Mouse (Mus musculus): ENCODE results near the gene Gm20075. TPM values are rescaled to one million over a fixed set of nuclear protein-coding genes. Genes with fewer than 3 reads are reported as not detected.
"Not testable (repeated sequence)": the region's sequence is repeated elsewhere in the genome, so short reads cannot be mapped to it uniquely, and the experiment has no call there.

The Gm20075 gene
- 44.0 and 47.7 TPM in 2 replicates for polyA plus RNA-seq (2014; fragmentation: Nextera tagmentation; extraction: Ambion mirVana)

GRCm38 (mm10) chr13:96081276-96081675 lies at the start of gene Gm20075:
Gene Gm20075 (minus strand): TSS chr13:96081376.
- H3K9ac ChIP-seq (replicated peaks; ENCODE audit: low read length); ATAC-seq (replicated peaks; ENCODE audit: insufficient number of reproducible peaks, low FRiP score, low TSS enrichment, low read depth); H3K27me3 ChIP-seq (ENCODE audit: control insufficient read depth, insufficient read depth, low read length); H3K4me3 ChIP-seq (ENCODE audit: low read depth, low read length); H3K4me1 ChIP-seq (ENCODE audit: control insufficient read depth, insufficient read depth, low read length); H3K36me3 ChIP-seq (replicated peaks; ENCODE audit: control insufficient read depth, insufficient read depth, low read depth, low read length); H3K4me2 ChIP-seq (ENCODE audit: low read depth, low read length); H3K27ac ChIP-seq (replicated peaks; ENCODE audit: low read depth, low read length); H3K9me3 ChIP-seq (replicated peaks; ENCODE audit: control insufficient read depth, low read length); DNase-seq (ENCODE audit: low spot score): not testable (repeated sequence)
- WGBS, result 84% methylated on average over 3 of the region's 3 CpGs

GRCm38 (mm10) chr13:96129081-96129480 lies 47.9 kb upstream of the Gm20075 start:
- no peak for DNase-seq (ENCODE audit: low spot score)
- Histone ChIP-seq H3K27ac (replicated peaks; ENCODE audit: low read depth, low read length) (no peak overlapping the region), H3K4me1 (ENCODE audit: control insufficient read depth, insufficient read depth, low read length) (no peaks in the 10 kb centered on the region; the same call in 1 of the 2 replicates), H3K4me2 (ENCODE audit: low read depth, low read length) (no peak overlapping the region), H3K9me3 (replicated peaks; ENCODE audit: control insufficient read depth, low read length) (no peaks in the 10 kb centered on the region), H3K36me3 (replicated peaks; ENCODE audit: control insufficient read depth, insufficient read depth, low read depth, low read length) (no peaks in the 10 kb centered on the region), H3K9ac (replicated peaks; ENCODE audit: low read length) (no peak overlapping the region), H3K27me3 (ENCODE audit: control insufficient read depth, insufficient read depth, low read length) (peaks cover 37% of the 10 kb centered on the region), H3K4me3 (ENCODE audit: low read depth, low read length) (no peak overlapping the region)
- 82% methylated on average over 3 of the region's 3 CpGs for WGBS
- no peak for ATAC-seq (replicated peaks; ENCODE audit: insufficient number of reproducible peaks, low FRiP score, low TSS enrichment, low read depth)

GRCm38 (mm10) chr13:96126669-96127068 lies 45.5 kb upstream of the Gm20075 start:
- H3K4me3 ChIP-seq (ENCODE audit: low read depth, low read length), result no peak overlapping the region
- no peak for ATAC-seq (replicated peaks; ENCODE audit: insufficient number of reproducible peaks, low FRiP score, low TSS enrichment, low read depth)
- no peak overlapping the region for H3K27ac ChIP-seq (replicated peaks; ENCODE audit: low read depth, low read length)
- no peak overlapping the region for H3K4me2 ChIP-seq (ENCODE audit: low read depth, low read length)
- H3K9ac ChIP-seq (replicated peaks; ENCODE audit: low read length), result no peak overlapping the region
- H3K9me3 ChIP-seq (replicated peaks; ENCODE audit: control insufficient read depth, low read length), result no peaks in the 10 kb centered on the region
- DNase-seq (ENCODE audit: low spot score), result no peak
- H3K27me3 ChIP-seq (ENCODE audit: control insufficient read depth, insufficient read depth, low read length), result peaks cover 20% of the 10 kb centered on the region
- WGBS, result 77% methylated on average over 6 of the region's 6 CpGs
- no peaks in the 10 kb centered on the region; the same call in 1 of the 2 replicates for H3K4me1 ChIP-seq (ENCODE audit: control insufficient read depth, insufficient read depth, low read length)
- H3K36me3 ChIP-seq (replicated peaks; ENCODE audit: control insufficient read depth, insufficient read depth, low read depth, low read length), result no peaks in the 10 kb centered on the region

- Histone ChIP-seq H3K27me3 (ENCODE audit: control insufficient read depth, insufficient read depth, low read length) (peaks cover 7% of the 10 kb centered on the region; the same call in 1 of the 2 replicates), H3K36me3 (replicated peaks; ENCODE audit: control insufficient read depth, insufficient read depth, low read depth, low read length) (no peaks in the 10 kb centered on the region), H3K4me1 (ENCODE audit: control insufficient read depth, insufficient read depth, low read length) (no peaks in the 10 kb centered on the region), H3K4me2 (ENCODE audit: low read depth, low read length) (no peak overlapping the region), H3K9me3 (replicated peaks; ENCODE audit: control insufficient read depth, low read length) (no peaks in the 10 kb centered on the region), H3K4me3 (ENCODE audit: low read depth, low read length) (no peak overlapping the region), H3K9ac (replicated peaks; ENCODE audit: low read length) (no peak overlapping the region), H3K27ac (replicated peaks; ENCODE audit: low read depth, low read length) (no peak overlapping the region)
- DNase-seq (ENCODE audit: low spot score) (no peak), ATAC-seq (replicated peaks; ENCODE audit: insufficient number of reproducible peaks, low FRiP score, low TSS enrichment, low read depth) (no peak)
- 74% methylated on average over 5 of the region's 5 CpGs for WGBS
These were observed 43.8 kb upstream of the Gm20075 start for GRCm38 (mm10) chr13:96125011-96125410.

- H3K4me2 ChIP-seq (ENCODE audit: low read depth, low read length), result no peak overlapping the region
- no peak for DNase-seq (ENCODE audit: low spot score)
- H3K27ac ChIP-seq (replicated peaks; ENCODE audit: low read depth, low read length), result no peak overlapping the region
- H3K36me3 ChIP-seq (replicated peaks; ENCODE audit: control insufficient read depth, insufficient read depth, low read depth, low read length), result no peaks in the 10 kb centered on the region
- no peak for ATAC-seq (replicated peaks; ENCODE audit: insufficient number of reproducible peaks, low FRiP score, low TSS enrichment, low read depth)
- H3K9ac ChIP-seq (replicated peaks; ENCODE audit: low read length), result no peak overlapping the region
- H3K4me3 ChIP-seq (ENCODE audit: low read depth, low read length), result no peak overlapping the region
- H3K4me1 ChIP-seq (ENCODE audit: control insufficient read depth, insufficient read depth, low read length), result no peaks in the 10 kb centered on the region
- no peaks in the 10 kb centered on the region for H3K27me3 ChIP-seq (ENCODE audit: control insufficient read depth, insufficient read depth, low read length)
- no peaks in the 10 kb centered on the region for H3K9me3 ChIP-seq (replicated peaks; ENCODE audit: control insufficient read depth, low read length)
- 76% methylated on average over 2 of the region's 2 CpGs for WGBS
These were observed 31.5 kb upstream of the Gm20075 start for GRCm38 (mm10) chr13:96112711-96113110.

GRCm38 (mm10) chr13:96110767-96111166 lies 29.6 kb upstream of the Gm20075 start:
- Histone ChIP-seq H3K9ac (replicated peaks; ENCODE audit: low read length) (no peak overlapping the region), H3K36me3 (replicated peaks; ENCODE audit: control insufficient read depth, insufficient read depth, low read depth, low read length) (no peaks in the 10 kb centered on the region), H3K4me3 (ENCODE audit: low read depth, low read length) (no peak overlapping the region), H3K9me3 (replicated peaks; ENCODE audit: control insufficient read depth, low read length) (no peaks in the 10 kb centered on the region), H3K27me3 (ENCODE audit: control insufficient read depth, insufficient read depth, low read length) (no peaks in the 10 kb centered on the region), H3K27ac (replicated peaks; ENCODE audit: low read depth, low read length) (no peak overlapping the region), H3K4me1 (ENCODE audit: control insufficient read depth, insufficient read depth, low read length) (no peaks in the 10 kb centered on the region), H3K4me2 (ENCODE audit: low read depth, low read length) (no peak overlapping the region)
- 87% methylated on average over 3 of the region's 3 CpGs for WGBS
- DNase-seq (ENCODE audit: low spot score) (no peak), ATAC-seq (replicated peaks; ENCODE audit: insufficient number of reproducible peaks, low FRiP score, low TSS enrichment, low read depth) (no peak)

GRCm38 (mm10) chr13:96106367-96106766 lies 25.2 kb upstream of the Gm20075 start:
- Histone ChIP-seq H3K9me3 (replicated peaks; ENCODE audit: control insufficient read depth, low read length) (no peaks in the 10 kb centered on the region), H3K27me3 (ENCODE audit: control insufficient read depth, insufficient read depth, low read length) (no peaks in the 10 kb centered on the region), H3K4me1 (ENCODE audit: control insufficient read depth, insufficient read depth, low read length) (no peaks in the 10 kb centered on the region), H3K4me3 (ENCODE audit: low read depth, low read length) (no peak overlapping the region), H3K36me3 (replicated peaks; ENCODE audit: control insufficient read depth, insufficient read depth, low read depth, low read length) (no peaks in the 10 kb centered on the region), H3K9ac (replicated peaks; ENCODE audit: low read length) (no peak overlapping the region), H3K4me2 (ENCODE audit: low read depth, low read length) (no peak overlapping the region), H3K27ac (replicated peaks; ENCODE audit: low read depth, low read length) (no peak overlapping the region)
- WGBS, result 70% methylated on average over 4 of the region's 4 CpGs
- DNase-seq (ENCODE audit: low spot score) (no peak), ATAC-seq (replicated peaks; ENCODE audit: insufficient number of reproducible peaks, low FRiP score, low TSS enrichment, low read depth) (no peak)

GRCm38 (mm10) chr13:96090929-96091328 lies 9.8 kb upstream of the Gm20075 start:
- 60% methylated on average over 4 of the region's 4 CpGs for WGBS

More at GRCm38 (mm10) chr13:96090929-96091328, 9.8 kb upstream of the Gm20075 start:
- H3K4me3 ChIP-seq (ENCODE audit: low read depth, low read length), result no peak overlapping the region
- no peak overlapping the region for H3K9ac ChIP-seq (replicated peaks; ENCODE audit: low read length)
- no peaks in the 10 kb centered on the region for H3K27me3 ChIP-seq (ENCODE audit: control insufficient read depth, insufficient read depth, low read length)
- no peaks in the 10 kb centered on the region for H3K9me3 ChIP-seq (replicated peaks; ENCODE audit: control insufficient read depth, low read length)
- no peak overlapping the region for H3K27ac ChIP-seq (replicated peaks; ENCODE audit: low read depth, low read length)
- H3K36me3 ChIP-seq (replicated peaks; ENCODE audit: control insufficient read depth, insufficient read depth, low read depth, low read length), result no peaks in the 10 kb centered on the region
- H3K4me1 ChIP-seq (ENCODE audit: control insufficient read depth, insufficient read depth, low read length), result no peaks in the 10 kb centered on the region
- ATAC-seq (replicated peaks; ENCODE audit: insufficient number of reproducible peaks, low FRiP score, low TSS enrichment, low read depth) (no peak), DNase-seq (ENCODE audit: low spot score) (no peak)
- H3K4me2 ChIP-seq (ENCODE audit: low read depth, low read length), result no peak overlapping the region
